Mouse (Mus musculus) intestine, embryonic 16.5 days (tissue): ENCODE data around the gene Rrm1. TPM values are rescaled to one million over a fixed set of nuclear protein-coding genes. Genes with fewer than 3 reads are reported as not detected.
A peak's percentile ranks its signal among the peaks of the same experiment; 100 is the strongest.

ENCODE experiments used
- ATAC-seq: fragments of 200-750 bp; cut with Nextera tagmentation; 2 replicates; pipeline ENCODE4 v1.8.0; 2017; ENCODE audit warnings: moderate TSS enrichment, moderate library complexity
- H3K27ac ChIP-seq: fragments of 300-500 bp; sonication (generic); 2 replicates; pipeline ENCODE4 v1.5.1; 2014; ENCODE audit warnings: mild to moderate bottlenecking, low read length
- H3K27me3 ChIP-seq: fragments of 300-500 bp; sonication (generic); replicated peaks from 2 replicates; pipeline ENCODE4 v1.6.1; 2014; ENCODE audit warnings: low read length, control low read depth, mixed read lengths; ENCODE audit not compliant: control insufficient read depth, insufficient read depth
- H3K36me3 ChIP-seq: fragments of 300-500 bp; sonication (generic); 2 replicates; pipeline ENCODE4 v1.6.1; 2014; ENCODE audit warnings: low read length, control low read depth; ENCODE audit not compliant: control insufficient read depth, insufficient read depth
- H3K4me1 ChIP-seq: fragments of 300-500 bp; sonication (generic); 2 replicates; pipeline ENCODE4 v1.6.1; 2014; ENCODE audit warnings: low read length, control low read depth, mixed read lengths; ENCODE audit not compliant: control insufficient read depth, insufficient read depth
- H3K4me2 ChIP-seq: fragments of 300-500 bp; sonication (generic); 2 replicates; pipeline ENCODE4 v1.6.1; 2014; ENCODE audit warnings: low read depth, low read length, control low read depth
- H3K4me3 ChIP-seq: fragments of 300-500 bp; sonication (generic); 2 replicates; pipeline ENCODE4 v1.5.1; 2014; ENCODE audit warnings: mild to moderate bottlenecking, low read length
- H3K9ac ChIP-seq: fragments of 300-500 bp; sonication (generic); 2 replicates; pipeline ENCODE4 v1.6.1; 2014; ENCODE audit warnings: low read depth, low read length
- H3K9me3 ChIP-seq: fragments of 300-500 bp; sonication (generic); 2 replicates; pipeline ENCODE4 v1.6.1; 2016; ENCODE audit warnings: low read length, control low read depth; ENCODE audit not compliant: control insufficient read depth
- WGBS: fragments of 180-500 bp; shearing (Covaris S2); extraction: QIAGEN DNeasy Blood & Tissue Kit; methylation state at CpG from one replicate; pipeline ENCODE4 v1.1.7; 2014; 5-methylcytosine and 5-hydroxymethylcytosine counted together
- polyA plus RNA-seq: library from polyadenylated mRNA; unstranded; fragments of >200 nt; fragmentation: Nextera tagmentation; extraction: Ambion mirVana; gene quantifications from 2 replicates; pipeline ENCODE4 v1.2.1, GENCODE M21; 2015

Rrm1 gene
- polyA plus RNA-seq, 1 experiment from 2014 or later = 120 TPM

GRCm38 (mm10) chr7:102509726-102510125 lies 68.2 kb downstream of the Rrm1 start:
- 87% methylated on average over 7 of the region's 7 CpGs for WGBS
- no peak for ATAC-seq

GRCm38 (mm10) chr7:102511927-102512326 lies 70.4 kb downstream of the Rrm1 start:
- 91% methylated on average over 10 of the region's 10 CpGs for WGBS
- Histone ChIP-seq H3K27ac (no peak overlapping the region), H3K9ac (no peak overlapping the region), H3K9me3 (no peaks in the 10 kb centered on the region), H3K27me3 (0 out of 2 replicates have a peak, but pooled peaks cover 3% of the 10 kb centered on the region), H3K36me3 (no peaks in the 10 kb centered on the region), H3K4me3 (no peak overlapping the region), H3K4me2 (no peak overlapping the region), H3K4me1 (no peaks in the 10 kb centered on the region; the same call in 1 of the 2 replicates)
- no peak for ATAC-seq

More at GRCm38 (mm10) chr7:102509726-102510125, 68.2 kb downstream of the Rrm1 start:
- Histone ChIP-seq H3K27me3 (0 out of 2 replicates have a peak, but pooled peaks cover 3% of the 10 kb centered on the region), H3K4me1 (no peaks in the 10 kb centered on the region; the same call in 1 of the 2 replicates), H3K36me3 (no peaks in the 10 kb centered on the region), H3K27ac (no peak overlapping the region), H3K4me2 (no peak overlapping the region), H3K4me3 (no peak overlapping the region), H3K9me3 (no peaks in the 10 kb centered on the region), H3K9ac (no peak overlapping the region)

- Histone ChIP-seq H3K36me3 (no peaks in the 10 kb centered on the region), H3K9ac (peak overlapping the region; percentile 80), H3K4me3 (peak overlapping the region; percentile 56), H3K4me2 (peak overlapping the region; percentile 96), H3K4me1 (no peaks in the 10 kb centered on the region; the same call in 1 of the 2 replicates), H3K27me3 (0 out of 2 replicates have a peak, but pooled peaks cover 3% of the 10 kb centered on the region), H3K9me3 (no peaks in the 10 kb centered on the region), H3K27ac (no peak overlapping the region)
- ATAC-seq = peak; percentile 98
- 1% methylated on average over 54 of the region's 54 CpGs for WGBS
Observed at GRCm38 (mm10) chr7:102512814-102513435, 71.4 kb downstream of the Rrm1 start.

GRCm38 (mm10) chr7:102514144-102514543 lies 72.6 kb downstream of the Rrm1 start:
- no peaks in the 10 kb centered on the region for H3K9me3 ChIP-seq
- H3K9ac ChIP-seq = no peak overlapping the region
- no peak overlapping the region for H3K4me3 ChIP-seq
- no peak overlapping the region for H3K27ac ChIP-seq
- no peaks in the 10 kb centered on the region for H3K36me3 ChIP-seq
- 70% methylated on average over 4 of the region's 4 CpGs for WGBS
- no peaks in the 10 kb centered on the region; the same call in 1 of the 2 replicates for H3K4me1 ChIP-seq
- no peak overlapping the region for H3K4me2 ChIP-seq
- 0 out of 2 replicates have a peak, but pooled peaks cover 3% of the 10 kb centered on the region for H3K27me3 ChIP-seq
- no peak for ATAC-seq

GRCm38 (mm10) chr7:102516261-102517050 lies 75.0 kb downstream of the Rrm1 start:
- no peak for ATAC-seq
- Histone ChIP-seq H3K36me3 (no peaks in the 10 kb centered on the region), H3K4me3 (no peak overlapping the region), H3K27ac (no peak overlapping the region), H3K4me2 (no peak overlapping the region), H3K9me3 (no peaks in the 10 kb centered on the region), H3K9ac (no peak overlapping the region), H3K4me1 (no peaks in the 10 kb centered on the region; the same call in 1 of the 2 replicates), H3K27me3 (0 out of 2 replicates have a peak, but pooled peaks cover 3% of the 10 kb centered on the region)
- WGBS = 71% methylated on average over 10 of the region's 10 CpGs

GRCm38 (mm10) chr7:102517051-102517335 lies 75.5 kb downstream of the Rrm1 start:
- no peaks in the 10 kb centered on the region for H3K36me3 ChIP-seq
- no peaks in the 10 kb centered on the region; the same call in 1 of the 2 replicates for H3K4me1 ChIP-seq
- no peak overlapping the region for H3K9ac ChIP-seq
- H3K27me3 ChIP-seq = 0 out of 2 replicates have a peak, but pooled peaks cover 3% of the 10 kb centered on the region
- no peak overlapping the region for H3K4me3 ChIP-seq
- no peak overlapping the region for H3K27ac ChIP-seq
- H3K9me3 ChIP-seq = no peaks in the 10 kb centered on the region
- H3K4me2 ChIP-seq = no peak overlapping the region
- ATAC-seq = no peak
- 80% methylated on average over 2 of the region's 2 CpGs for WGBS

Other genes with a start within 250 kb of the Rrm1 start
- 27.5 and 27.9 TPM in 2 replicates for gene Nup98, start 231.5 kb upstream of the Rrm1 start, polyA plus RNA-seq
- 121 and 126 TPM in 2 replicates for gene Pgap2, start 231.5 kb upstream of the Rrm1 start, polyA plus RNA-seq
- 69.4 and 71.3 TPM in 2 replicates for gene Rhog, start 185.6 kb upstream of the Rrm1 start, polyA plus RNA-seq
- gene Stim1, start 173.9 kb upstream of the Rrm1 start, polyA plus RNA-seq = 20.9 and 21.1 TPM in 2 replicates
- 0.09 and 0.16 TPM in 2 replicates for gene Olfr543, start 40.0 kb downstream of the Rrm1 start, polyA plus RNA-seq
- gene Olfr544, start 46.6 kb downstream of the Rrm1 start, polyA plus RNA-seq = 0.04 TPM in 1 of 2 replicates, not detected in the other
- not detected in 2 replicates for gene Olfr545, start 57.9 kb downstream of the Rrm1 start, polyA plus RNA-seq
- gene Olfr547, start 93.1 kb downstream of the Rrm1 start, polyA plus RNA-seq = not detected in 2 replicates
- gene Olfr548-ps1, start 99.2 kb downstream of the Rrm1 start, polyA plus RNA-seq = not detected in 2 replicates
- gene Olfr549, start 108.2 kb downstream of the Rrm1 start, polyA plus RNA-seq = not detected in 2 replicates
- 0.32 and 0.50 TPM in 2 replicates for gene Trim21, start 123.8 kb downstream of the Rrm1 start, polyA plus RNA-seq
- gene Olfr550, start 129.7 kb downstream of the Rrm1 start, polyA plus RNA-seq = not detected in 2 replicates
- gene Olfr551, start 150.2 kb downstream of the Rrm1 start, polyA plus RNA-seq = not detected in 2 replicates
- not detected in 2 replicates for gene Olfr552, start 156.1 kb downstream of the Rrm1 start, polyA plus RNA-seq
- gene Olfr553, start 176.5 kb downstream of the Rrm1 start, polyA plus RNA-seq = not detected in 2 replicates
- not detected in 2 replicates for gene Olfr554, start 196.7 kb downstream of the Rrm1 start, polyA plus RNA-seq
- gene Olfr555, start 217.1 kb downstream of the Rrm1 start, polyA plus RNA-seq = not detected in 2 replicates
- gene Olfr556, start 223.2 kb downstream of the Rrm1 start, polyA plus RNA-seq = not detected in 2 replicates
- gene Trim68, start 245.6 kb downstream of the Rrm1 start, polyA plus RNA-seq = 9.3 and 9.6 TPM in 2 replicates